Mouse (Mus musculus): ENCODE measurements around the gene Fbh1.

Fbh1 gene

DNA sequence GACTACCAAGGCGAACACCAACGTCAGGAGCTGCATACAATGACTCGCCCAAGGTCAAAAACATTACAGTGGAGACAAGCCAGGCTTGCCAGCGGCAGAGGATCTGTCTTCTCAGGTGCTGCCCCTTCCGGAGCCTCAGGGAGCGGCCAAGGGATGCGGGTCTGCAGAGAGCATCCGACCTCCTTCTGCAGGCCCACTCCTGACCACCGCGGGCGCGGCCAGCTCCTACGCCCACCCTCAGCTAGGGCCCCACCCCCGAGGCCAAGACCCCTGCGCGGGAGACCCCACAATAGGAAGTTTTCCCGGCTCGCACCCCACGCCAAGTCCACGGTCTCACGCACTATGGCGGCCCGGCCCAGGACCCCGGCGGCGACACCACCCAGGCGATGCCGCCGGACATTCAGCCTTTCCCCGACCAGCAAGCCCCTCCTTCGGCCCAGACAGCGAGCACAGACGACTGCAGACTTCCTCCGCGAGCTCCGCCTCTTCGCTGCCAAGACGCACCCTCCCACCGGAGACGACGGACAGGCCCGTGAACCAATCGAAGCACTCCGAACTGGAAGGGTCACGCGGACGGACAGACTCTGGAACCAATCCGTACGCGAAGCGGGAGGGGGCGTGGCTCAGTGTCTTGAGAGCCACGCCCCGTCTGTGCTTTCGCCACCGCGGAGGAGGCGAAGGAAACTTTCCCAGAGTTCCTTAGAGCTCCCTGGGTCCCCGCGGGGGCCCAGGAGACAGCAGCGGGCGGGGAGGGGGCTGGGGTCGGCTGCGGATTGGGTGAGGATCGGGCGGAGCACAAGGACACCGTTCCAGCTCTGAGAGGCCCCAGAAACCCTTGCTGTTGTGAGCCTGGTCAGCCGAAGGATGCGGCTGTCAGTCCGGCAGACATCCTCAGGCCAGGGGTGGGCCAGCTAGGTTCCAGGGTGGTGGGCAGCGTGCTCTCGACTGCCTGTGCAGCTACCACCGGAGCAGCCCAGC lies at the start of gene Fbh1, which contains the start of gene Ankrd16:
Gene Fbh1 (minus strand): TSS at position 492 of the 978 bp plus-strand sequence.
Gene Ankrd16 (plus strand): TSS at position 786 of the 978 bp plus-strand sequence.
- DNase-seq (ENCODE audit: low spot score) = peak; percentile 100

DNA sequence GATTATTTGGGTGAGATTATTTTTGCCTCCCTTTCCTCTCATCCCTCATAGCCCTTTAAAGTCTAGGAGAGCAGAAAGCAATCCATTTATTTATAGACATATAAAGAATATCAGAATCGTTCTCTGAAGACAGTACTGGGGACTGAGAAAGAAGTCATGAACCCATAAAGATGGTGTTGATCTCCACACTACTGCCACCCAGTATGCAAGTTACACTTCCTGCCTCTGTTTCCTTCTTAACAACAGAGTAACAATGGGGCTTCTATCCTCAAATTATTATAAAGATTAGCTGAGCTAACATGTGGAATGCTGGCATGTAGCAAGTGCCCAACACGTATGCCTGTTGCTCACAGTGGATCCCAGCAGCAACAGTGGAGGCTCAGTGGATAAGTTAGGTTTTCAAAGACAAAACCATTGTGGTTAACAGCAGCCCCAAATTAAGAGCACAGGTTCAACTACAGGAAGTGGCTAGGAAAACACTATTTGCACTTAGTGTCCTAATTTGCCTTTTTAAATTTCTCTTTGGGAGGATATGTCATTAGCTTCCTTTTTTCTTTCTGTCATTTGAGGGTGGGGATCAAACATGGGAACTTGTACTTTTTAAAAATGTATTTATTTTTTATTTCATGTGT lies 24.0 kb upstream of the Fbh1 start:
- DNase-seq (ENCODE audit: low spot score) = no peak

DNA sequence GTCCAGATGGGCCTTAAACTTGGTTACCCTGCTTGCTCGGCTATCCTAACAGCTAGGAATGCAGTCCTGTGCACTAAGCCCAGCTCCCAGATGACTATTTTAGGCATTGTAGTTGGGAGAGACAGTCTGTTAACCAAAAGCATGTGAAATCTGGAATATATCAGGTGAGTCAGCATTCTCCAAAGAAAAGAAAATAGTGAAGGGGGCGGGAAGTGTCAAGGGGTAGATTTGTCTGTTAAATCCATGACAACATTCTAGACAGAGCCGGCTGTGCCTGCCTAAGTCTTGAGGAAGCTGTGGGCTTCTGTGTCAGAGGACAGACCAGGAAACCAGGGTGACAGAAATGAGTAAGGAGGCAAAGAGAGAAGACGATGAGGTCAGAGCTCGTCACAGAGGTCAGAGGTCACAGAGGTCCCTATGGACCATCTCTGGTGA lies 20.6 kb upstream of the Fbh1 start:
- no peak for DNase-seq (ENCODE audit: low spot score)

DNA sequence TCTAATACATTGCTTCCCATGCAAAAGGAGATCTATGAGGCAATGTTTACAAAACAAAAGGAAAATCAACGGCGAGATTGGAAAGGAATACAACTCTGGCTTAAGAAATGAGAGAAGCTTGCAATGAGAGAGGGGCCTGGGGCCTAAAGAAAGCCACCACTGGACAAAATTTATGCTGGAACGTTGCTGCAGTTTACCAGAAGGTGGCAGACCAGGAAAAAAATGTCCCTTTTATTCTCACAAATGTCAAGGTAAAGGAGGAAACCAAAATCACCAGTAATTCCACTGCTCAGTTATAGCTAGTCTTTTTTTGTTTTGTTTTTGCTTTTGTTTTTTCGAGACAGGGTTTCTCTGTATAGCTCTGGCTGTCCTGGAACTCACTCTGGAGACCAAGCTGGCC lies 17.3 kb upstream of the Fbh1 start:
- DNase-seq (ENCODE audit: low spot score) = no peak

DNA sequence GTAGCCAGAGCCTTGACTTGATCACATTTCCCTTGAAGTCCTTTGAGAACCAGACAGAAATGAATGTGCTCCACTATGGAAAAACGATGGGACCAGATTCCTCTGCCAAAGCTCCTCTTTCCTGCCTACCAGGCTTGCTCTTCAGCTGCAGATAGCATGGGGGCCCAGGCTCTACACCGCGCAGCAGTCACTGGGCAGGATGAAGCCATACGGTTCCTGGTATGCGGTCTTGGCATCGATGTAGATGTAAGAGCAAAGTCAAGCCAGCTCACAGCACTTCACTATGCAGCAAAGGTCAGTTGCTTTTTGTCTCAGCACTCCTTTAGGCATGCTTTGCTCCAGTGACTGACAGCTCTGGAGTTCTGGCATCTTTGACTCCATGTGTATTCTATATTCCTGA lies 6.8 kb upstream of the Fbh1 start:
- DNase-seq (ENCODE audit: low spot score) = no peak

DNA sequence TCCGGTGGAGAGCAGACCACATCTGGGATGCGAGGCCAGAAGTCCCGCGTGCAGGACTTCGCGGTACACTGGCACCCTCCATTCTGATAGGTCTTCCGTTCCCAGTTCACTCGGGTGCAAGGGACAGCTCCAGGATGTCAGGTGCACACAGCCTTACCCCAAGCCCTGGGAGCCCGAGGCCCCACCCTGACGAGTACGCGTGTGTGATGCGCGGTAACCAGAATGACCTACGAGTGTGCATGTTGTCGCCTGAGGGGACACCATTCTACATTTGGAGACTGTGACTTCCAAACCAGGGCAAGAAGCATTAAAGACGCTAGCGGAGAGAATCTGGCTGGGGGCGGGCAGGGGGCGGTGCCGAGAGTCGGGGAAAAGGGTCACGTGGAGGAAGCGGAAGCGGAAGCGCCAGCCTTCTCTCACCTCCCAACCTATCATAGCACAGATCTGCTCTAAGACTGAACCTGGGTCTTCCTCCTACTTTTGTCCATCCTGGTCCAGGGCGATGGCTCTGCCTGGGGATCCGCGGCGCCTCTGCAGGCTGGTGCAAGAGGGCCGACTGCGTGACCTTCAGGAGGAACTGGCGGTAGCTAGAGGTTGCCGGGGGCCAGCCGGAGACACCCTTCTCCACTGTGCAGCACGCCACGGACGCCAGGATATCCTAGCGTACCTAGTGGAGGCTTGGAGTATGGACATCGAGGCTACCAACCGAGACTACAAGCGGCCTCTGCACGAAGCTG lies 873 bp upstream of the Fbh1 start:
- peak; percentile 90 for DNase-seq (ENCODE audit: low spot score)

DNA sequence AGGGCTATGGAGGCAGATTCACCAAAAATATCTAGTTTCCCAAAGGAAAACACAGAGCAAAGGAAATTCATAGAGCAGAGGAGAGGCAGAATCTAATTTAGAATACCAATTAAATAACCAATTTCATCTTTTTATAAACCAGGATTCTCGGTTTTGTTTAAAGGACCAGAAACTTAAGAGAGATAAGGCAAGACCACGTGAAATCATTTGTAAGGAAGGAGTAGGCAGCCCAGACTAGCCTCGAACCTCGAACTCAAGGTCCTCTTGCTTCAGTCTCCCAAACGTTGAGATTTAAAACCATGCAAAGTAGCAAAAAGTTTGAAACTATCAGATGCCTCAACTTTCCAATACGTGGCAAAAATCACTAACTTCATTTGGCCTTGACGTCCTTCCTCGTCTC lies 967 bp downstream of the Fbh1 start:
- DNase-seq (ENCODE audit: low spot score) = no peak

DNA sequence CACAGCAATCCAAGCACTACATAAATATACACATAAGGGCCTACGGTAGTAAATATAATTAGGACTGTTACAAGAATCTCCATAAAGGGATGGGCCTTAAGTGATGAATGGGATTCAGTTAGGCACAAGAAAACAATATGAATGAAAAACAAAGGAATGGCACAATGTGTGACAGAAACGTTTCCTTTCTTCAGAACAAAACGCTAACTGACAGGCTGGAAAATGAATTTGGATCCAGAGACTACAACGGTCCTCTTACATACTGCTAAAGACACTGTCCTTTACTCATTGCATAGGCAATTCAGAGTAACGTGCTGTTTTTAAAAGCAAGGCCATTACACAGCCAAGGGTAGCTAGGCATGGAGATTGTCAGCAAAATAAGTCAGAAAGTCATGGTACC lies 2.3 kb downstream of the Fbh1 start:
- DNase-seq (ENCODE audit: low spot score) = peak; percentile 53

DNA sequence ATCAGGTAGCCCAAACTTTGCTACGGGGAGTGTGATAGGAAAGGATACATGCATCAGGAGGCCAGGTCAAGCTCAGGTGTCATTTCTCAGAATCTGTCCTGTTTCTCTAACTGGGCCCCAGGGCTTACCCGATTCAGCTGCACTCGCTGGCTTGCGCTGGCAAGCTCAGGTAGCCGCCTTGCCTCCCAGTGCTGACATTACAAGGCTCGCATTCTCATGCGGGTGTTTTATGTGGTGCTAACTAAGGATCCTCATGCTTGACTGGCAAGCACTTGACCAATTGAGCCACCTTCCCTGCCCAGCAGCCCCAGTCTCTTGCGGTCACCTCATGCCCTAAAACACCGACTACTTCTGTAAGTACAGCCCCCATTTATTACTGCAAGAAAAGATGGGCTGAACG lies 3.0 kb downstream of the Fbh1 start:
- DNase-seq (ENCODE audit: low spot score) = no peak

DNA sequence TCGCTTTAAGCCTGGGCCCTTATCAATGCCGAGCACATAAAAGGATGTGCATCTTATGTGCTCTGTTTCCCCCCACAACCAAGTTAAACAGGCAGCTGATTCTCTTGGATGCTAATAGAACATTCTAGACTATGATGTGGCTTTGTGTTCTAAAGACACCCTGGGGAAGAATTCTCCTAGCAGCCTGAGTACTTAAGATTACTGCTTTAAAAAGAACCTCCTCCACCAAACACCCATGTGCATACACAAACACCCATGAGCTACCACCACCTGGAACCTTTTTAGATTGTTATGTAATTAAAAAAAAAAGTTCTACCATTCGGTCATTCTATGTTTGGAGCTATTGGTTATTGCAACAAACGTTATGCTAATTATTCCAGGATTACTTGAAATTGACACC lies 5.0 kb downstream of the Fbh1 start:
- DNase-seq (ENCODE audit: low spot score) = no peak

DNA sequence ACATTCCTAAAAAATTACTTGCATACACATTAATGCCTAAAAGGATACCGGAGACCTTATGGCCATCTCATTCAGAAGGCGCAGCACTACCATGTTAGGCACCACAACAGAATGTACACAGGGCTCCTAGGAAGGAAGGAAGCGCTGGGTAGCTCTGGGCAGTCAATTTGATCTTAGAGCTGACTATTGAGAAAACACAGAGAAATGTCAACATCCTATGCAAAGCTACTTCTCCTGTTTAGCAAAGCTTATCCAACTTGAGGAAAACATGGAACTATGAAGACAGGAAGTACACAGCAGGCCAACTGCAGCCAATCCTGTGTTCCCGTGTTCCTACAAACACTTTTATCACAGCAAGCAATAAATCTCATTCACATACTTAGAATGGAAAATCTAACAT lies 5.7 kb downstream of the Fbh1 start:
- DNase-seq (ENCODE audit: low spot score) = no peak

DNA sequence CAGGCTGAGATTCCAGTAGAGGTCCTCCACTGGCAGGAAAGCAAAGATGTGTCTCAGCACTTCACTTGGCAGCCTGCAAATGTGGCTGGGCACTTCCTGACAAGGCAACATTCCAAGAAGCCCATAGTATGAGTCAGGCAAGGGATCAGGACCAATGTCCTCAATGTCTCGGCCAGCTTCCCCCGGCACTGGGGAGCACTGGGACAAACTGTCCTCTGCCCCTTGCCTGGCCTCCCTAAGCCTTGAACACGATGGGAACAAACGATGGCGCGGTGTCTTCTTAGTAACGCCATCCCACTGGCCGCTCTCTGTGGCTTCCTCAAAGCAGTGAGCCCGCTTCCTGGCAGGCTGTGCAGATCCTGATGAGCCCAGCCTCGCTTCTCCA lies 10.2 kb downstream of the Fbh1 start:
- DNase-seq (ENCODE audit: low spot score) = no peak

DNA sequence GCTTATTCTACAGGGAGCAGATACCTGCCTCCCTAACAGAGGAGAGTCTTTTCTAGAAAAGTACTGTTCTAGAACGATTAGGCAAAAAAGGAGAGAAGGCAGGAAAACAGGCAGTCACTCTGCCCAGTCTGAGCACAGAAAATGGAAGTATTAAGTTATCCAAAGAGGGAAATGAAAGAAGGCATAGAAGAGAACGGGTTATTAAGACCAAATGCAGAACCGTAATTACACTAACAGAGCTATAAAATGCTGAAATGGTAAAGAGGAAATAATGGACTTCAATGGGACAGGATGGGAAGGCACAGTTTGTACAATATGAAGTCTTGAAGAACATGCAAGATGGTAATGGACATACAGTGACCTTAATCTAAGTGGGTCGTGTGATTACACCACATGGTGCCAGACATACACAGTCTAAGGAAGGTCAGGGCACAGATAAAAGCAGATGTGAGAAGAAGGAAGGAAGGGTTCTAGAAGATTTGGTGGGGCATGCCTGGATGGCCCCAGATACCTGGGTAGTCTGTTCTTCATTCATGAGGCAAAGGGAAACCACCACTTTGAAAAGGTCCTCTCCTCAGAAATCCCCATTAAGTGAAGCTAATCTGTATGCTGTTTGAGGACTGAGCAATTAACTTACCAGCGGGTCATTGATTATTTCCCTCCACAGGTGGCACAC lies 10.8 kb downstream of the Fbh1 start:
- DNase-seq (ENCODE audit: low spot score) = no peak

DNA sequence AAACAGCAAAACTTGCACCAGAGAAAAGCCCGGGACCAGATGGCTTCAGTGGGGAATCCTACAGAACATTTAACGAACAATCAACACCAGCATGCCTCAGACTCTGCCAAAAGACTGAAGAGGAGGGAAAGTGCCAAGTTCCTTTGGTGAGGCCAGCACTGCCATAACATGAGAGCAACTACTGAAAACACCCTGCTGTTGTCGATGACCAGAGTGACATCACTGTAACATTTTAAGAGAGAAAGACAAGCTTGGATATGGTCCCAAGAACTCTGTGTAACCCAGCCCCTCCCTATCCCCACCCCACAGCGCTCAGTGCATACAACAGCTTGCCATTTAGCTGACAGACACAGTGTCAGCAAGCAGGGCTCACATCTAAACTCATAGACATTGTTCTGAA lies 11.7 kb downstream of the Fbh1 start:
- no peak for DNase-seq (ENCODE audit: low spot score)

DNA sequence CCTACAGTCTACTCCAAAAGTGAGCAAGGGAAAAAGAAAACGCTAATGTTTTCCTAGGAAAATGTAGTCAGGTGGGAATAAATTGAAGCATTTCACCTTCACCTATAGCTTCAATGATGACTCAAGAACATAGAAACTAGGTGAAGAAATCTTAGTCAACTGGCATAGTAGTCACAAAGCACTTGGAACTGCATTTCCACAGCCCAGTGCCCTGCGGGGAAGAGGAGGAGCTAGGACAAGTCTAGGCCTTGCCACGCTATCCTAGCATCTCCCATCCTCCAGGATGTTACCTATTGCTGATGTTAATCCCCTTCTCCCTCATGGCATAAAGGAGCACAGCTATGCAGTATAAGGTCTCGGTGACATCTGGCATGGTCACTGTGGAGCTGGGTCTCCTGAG lies 14.8 kb downstream of the Fbh1 start:
- no peak for DNase-seq (ENCODE audit: low spot score)

DNA sequence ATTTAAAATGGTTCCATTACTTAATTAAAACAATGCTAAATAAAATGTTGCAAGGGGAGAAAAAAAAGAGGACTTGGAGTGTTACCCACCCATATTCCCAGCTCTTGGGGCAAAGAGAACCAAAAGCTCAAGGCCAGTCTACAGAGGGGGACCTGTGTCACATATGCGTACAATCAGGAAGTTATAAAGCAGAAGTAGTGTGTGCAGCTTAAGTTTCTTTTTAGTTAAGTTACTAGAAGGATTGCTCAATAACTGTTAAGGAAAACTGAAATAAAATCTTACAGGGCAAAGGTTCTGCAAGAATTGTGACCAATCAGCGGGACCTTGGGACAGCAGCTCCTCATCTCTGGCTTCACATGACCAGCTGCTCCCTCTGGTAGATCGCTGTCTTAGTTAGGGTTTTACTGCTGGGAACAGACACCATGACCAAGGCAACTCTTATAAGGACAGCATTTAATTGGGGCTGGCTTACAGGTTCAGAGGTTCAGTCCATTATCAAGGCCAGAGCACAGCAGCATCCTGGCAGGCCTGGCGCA lies 37.8 kb downstream of the Fbh1 start:
- DNase-seq (ENCODE audit: low spot score) = no peak

DNA sequence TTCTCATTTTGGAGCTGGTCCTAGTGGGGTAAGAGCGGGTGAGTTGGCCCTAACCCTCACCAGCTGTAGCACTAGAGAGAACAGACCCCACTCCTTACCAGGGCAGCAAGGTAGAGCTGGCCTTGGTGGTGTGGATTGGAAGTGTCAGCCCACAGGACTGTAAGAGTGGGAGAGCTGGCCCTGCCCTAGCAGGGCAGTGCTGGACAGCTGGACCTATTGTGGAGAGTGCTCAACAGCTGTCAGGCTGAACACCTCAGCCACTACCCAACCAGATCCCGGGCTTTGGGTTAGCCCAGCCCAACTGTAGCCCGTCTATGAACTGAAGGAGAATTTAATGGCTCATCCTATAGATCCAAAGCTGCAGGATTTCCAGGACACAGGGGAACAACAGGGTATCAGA lies 38.6 kb downstream of the Fbh1 start:
- DNase-seq (ENCODE audit: low spot score) = no peak

DNA sequence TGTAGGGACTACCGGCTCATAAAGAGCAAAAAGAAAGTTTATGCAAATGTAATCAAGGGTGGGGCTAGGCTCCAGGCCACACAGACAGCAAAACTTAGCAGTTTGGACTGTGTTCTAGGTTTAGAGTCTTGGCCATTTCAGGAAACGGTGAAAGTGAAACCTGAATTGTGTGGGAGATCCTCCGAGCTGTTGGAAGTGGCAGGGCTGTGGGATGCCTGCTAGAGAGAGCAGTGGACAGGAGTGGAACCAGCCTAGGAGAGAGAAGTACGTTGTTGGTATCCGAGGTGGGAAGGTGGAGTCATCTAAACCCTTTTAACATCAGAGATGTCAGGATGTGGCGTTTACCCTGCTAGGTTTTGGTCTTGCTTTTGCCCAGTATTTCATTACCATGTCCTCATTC lies 41.5 kb downstream of the Fbh1 start:
- no peak for DNase-seq (ENCODE audit: low spot score)

DNA sequence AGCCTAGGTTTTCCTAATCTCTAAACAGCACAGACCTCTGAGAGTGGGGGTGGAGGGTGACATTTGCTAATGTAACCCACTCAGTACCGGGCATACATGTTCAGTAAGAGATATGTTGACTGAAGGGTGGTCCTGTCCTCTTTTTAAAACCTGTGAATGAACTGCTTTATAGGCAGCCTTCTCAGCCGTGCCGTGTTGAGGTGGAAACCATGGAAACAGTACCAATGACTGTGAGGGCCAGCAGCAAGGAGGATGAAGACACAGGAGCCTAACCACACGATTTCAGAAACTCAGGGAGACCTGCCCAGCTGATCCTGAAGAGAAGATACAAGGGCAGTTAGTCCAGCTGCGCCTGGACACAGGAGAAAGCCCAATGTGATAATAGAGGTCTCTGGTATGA lies 44.4 kb downstream of the Fbh1 start:
- no peak for DNase-seq (ENCODE audit: low spot score)

DNA sequence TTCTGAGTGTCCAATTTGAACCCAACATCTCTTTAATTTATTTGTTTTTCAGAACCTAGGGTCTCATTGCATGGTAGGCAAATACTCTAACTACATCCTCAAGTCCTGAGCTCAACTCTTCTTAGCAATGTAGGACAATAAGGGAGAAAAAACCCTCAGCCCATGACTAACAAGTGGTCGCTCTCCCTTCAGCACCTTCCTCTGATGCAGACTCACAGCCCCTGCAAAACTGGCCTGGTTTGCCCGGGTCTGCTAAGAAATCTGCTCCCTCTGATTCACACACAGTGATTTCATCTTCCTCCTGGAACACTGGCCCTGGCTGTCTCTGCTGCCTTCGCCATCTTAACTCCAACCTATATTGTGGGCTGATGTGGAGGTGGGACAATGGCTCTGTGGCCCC lies 48.3 kb downstream of the Fbh1 start:
- DNase-seq (ENCODE audit: low spot score) = no peak

DNA sequence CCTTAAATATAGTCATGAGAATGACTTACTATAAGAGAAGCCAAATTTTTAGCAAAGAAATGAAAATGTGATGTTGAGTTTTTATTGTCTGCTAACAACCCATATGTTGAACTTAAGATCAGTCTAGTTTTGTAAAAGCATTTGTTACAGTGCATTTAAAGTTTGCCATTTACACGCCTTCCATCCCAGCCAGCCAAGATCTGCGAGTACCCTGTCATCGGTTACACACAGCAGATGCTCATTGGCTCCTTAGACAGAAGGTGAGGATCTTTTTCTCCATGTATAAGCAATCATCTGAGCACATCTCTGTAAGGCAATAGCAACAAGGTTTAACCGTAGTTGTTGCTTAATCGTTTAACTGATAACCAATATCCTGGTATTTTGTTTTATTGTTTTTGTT lies 49.8 kb downstream of the Fbh1 start:
- no peak for DNase-seq (ENCODE audit: low spot score)

DNA sequence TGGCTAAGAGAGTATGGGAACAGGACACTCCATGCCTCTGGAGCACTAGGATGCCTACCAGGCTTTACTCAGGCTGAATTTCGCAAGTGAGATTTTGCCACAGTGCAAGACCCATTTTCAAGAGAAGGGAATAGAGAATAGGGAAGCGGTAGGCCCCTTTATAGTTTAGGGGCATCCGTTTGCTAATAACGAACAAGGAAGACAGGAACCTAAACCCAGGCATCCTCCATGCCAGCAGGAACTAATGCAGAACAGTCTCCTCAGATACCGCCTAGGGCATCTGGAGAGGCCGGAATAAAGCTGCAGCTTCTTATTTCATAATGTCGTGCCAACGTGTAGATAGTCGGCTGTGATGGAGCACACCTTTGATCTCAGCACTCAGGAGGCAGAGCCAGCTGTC lies 54.8 kb downstream of the Fbh1 start:
- no peak for DNase-seq (ENCODE audit: low spot score)

All from retina, embryonic 14.5 days (tissue).